Mouse (Mus musculus) small intestine, adult 2 months (tissue): Measurements from ENCODE around the gene Hoxc10.

Experiments
- CTCF ChIP-seq: fragments of 200-500 bp; IDR thresholded peaks from 2 replicates; pipeline ENCODE4 v1.5.1; 2012; ENCODE audit warnings: low read depth, mild to moderate bottlenecking, control low read depth, inconsistent platforms, low read length, moderate library complexity, mixed read lengths; ENCODE audit not compliant: insufficient replicate concordance, insufficient read length; ENCODE audit errors: extremely low read depth
- POLR2A ChIP-seq: fragments of 200-500 bp; IDR thresholded peaks from 2 replicates; pipeline ENCODE4 v1.6.1; 2012; ENCODE audit warnings: low read depth, mild to moderate bottlenecking, control low read depth, inconsistent platforms, low read length, moderate library complexity

DNA sequence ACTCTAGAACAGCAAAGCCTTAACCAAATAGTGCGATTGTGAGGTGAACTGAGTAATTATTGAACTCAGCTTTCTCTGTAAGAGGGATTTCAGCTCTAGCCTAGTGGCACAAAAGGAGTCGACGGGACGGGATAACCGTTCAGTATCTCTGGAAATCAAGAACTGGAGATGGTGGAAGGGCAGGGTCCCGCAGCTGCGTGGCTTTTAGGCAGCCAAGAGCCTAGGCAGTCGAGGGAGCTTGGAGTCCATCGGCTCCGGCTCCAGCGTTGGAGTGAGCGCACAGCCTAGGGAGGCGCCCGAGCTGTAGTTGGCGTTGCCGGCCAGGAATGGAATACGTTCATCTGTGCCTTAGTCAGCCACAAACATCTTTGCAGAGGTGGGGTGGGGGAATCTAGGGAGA lies 38.7 kb downstream of the Hoxc10 start:
- TF ChIP-seq CTCF (no peak), POLR2A (no peak)
